8 mouse cellular contexts compared by ENCODE assay signal in genomic region chr6:97419771-97420446, GRCm38 (mm10).
DNase-seq lines count a peak whose midpoint lies in the region; ATAC-seq and TF ChIP-seq lines count a peak whose summit lies in the region.

No protein-coding gene starts in this region.

- 0 out of 2 replicates have a peak, but pooled peaks cover 4% of the 10 kb centered on the region for H3K4me1 ChIP-seq in neural tube, embryonic 15.5 days
- peaks cover 4% of the 10 kb centered on the region for H3K4me1 ChIP-seq in embryonic fibroblast, embryonic 13.5 days (ENCODE audit: control insufficient read depth, insufficient read depth, low read length)

- H3K4me3 ChIP-seq in neural tube, embryonic 15.5 days (replicated peaks), result no peak overlapping the region
- H3K4me3 ChIP-seq in embryonic fibroblast, embryonic 13.5 days (ENCODE audit: insufficient read depth, low read length), result no peak overlapping the region

- H3K27ac ChIP-seq in neural tube, embryonic 15.5 days (replicated peaks), result no peak overlapping the region
- no peak overlapping the region for H3K27ac ChIP-seq in embryonic fibroblast, embryonic 13.5 days (ENCODE audit: insufficient read depth, low read length)

- no peaks in the 10 kb centered on the region for H3K36me3 ChIP-seq in neural tube, embryonic 15.5 days

- WGBS in neural tube, embryonic 15.5 days, result 66% methylated on average over 7 of the region's 7 CpGs

- intact Hi-C loops in heart, postnatal 25 days (cut with DNase I), result loop anchor here (1.0 to 5.0 kb wide), 6 partner anchors 39 to 317 kb away; partner anchors contain the start of gene Eogt

- no peak overlapping the region for H3K9ac ChIP-seq in neural tube, embryonic 15.5 days (replicated peaks)

- no peak for ATAC-seq in neural tube, embryonic 15.5 days (ENCODE audit: low FRiP score)

- H3K27me3 ChIP-seq in neural tube, embryonic 15.5 days (replicated peaks), result no peaks in the 10 kb centered on the region

- no peaks in the 10 kb centered on the region for H3K9me3 ChIP-seq in neural tube, embryonic 15.5 days (replicated peaks)

- TF ChIP-seq CTCF in embryonic fibroblast, embryonic 13.5 days (IDR thresholded peaks at IDR 0.05; ENCODE audit: borderline replicate concordance, insufficient read depth, low read length), result peak; percentile 8; the same call in 1 of the 2 replicates

- no peak overlapping the region for H3K4me2 ChIP-seq in neural tube, embryonic 15.5 days

- no peak for TF ChIP-seq POLR2A in embryonic fibroblast, embryonic 13.5 days (IDR thresholded peaks at IDR 0.05; ENCODE audit: low read depth, low read length)

- peak; percentile 69 for DNase-seq in neural tube, embryonic 10.5 days (ENCODE audit: extremely low spot score, low spot score)
- DNase-seq in adrenal gland, postnatal 25 days, result peak; percentile 46
- DNase-seq in heart, postnatal 25 days (ENCODE audit: low spot score), result peak; percentile 31
- DNase-seq in left cerebral cortex, adult 11 months (ENCODE audit: low spot score), result peak; percentile 73
- peak; percentile 90 for DNase-seq in naive thymus-derived CD4-positive, alpha-beta T cell, adult 2 months (ENCODE audit: low read depth)
- peak; percentile 73 for DNase-seq in thymus, postnatal 25 days

Comparison
In these comparisons a context has a peak if more than half of its experiments do, and no peak if none do; other contexts are left out.
1. DNase-seq: peak in every context shown above with its lines; median percentile 90 in naive thymus-derived CD4-positive, alpha-beta T cell, adult 2 months; 73 in left cerebral cortex, adult 11 months; 73 in thymus, postnatal 25 days; 69 in neural tube, embryonic 10.5 days; 46 in adrenal gland, postnatal 25 days; 31 in heart, postnatal 25 days.